Mouse (Mus musculus): ENCODE results near the gene Acrv1. TPM values are rescaled to one million over a fixed set of nuclear protein-coding genes. Genes with fewer than 3 reads are reported as not detected.

The Acrv1 gene
- not detected for polyA plus RNA-seq (2017; shearing (Covaris generic))

DNA sequence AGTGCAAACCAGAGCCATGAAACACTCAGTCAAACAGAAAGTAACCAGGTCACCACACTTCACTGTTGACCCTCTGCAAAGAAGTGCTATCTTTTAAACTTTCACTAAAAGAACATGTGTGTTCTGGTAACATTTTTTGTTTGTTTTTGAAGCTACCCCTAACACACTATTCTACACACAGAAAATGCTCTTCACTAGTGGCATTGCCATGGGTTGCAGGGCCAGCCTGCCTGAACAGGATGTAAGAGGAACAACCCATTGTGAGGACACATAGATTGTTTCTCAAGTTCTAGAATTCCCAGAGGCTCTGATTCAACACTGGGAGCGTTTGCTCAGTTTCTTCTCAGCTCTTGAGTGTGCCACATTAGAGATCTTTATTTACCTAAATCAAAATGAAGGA, at the start of gene Acrv1:
Acrv1 (plus strand) TSS at position 301 of the 400 bp plus-strand sequence.

GRCm38 (mm10) chr9:36643276-36643675, 49.7 kb upstream of the Acrv1 start, which contains the start of gene A630095E13Rik:
Gene A630095E13Rik, minus strand, starts transcription at chr9:36643376.

GRCm38 (mm10) chr9:36727034-36727755, 34.2 kb downstream of the Acrv1 start, which contains the start of gene Chek1:
Gene Chek1, minus strand, starts transcription at chr9:36727065.

Other genes starting within 250 kb of the Acrv1 start
- gene Gm9513, start 217.6 kb upstream of the Acrv1 start, polyA plus RNA-seq (2017; shearing (Covaris generic)), result not detected
- not detected for gene Gm5615, start 151.3 kb upstream of the Acrv1 start, polyA plus RNA-seq (2017; shearing (Covaris generic))
- not detected for gene Gm17689, start 110.6 kb upstream of the Acrv1 start, polyA plus RNA-seq (2017; shearing (Covaris generic))
- gene A630095E13Rik, start 49.8 kb upstream of the Acrv1 start, polyA plus RNA-seq (2017; shearing (Covaris generic)), result not detected
- gene Chek1, start 33.8 kb downstream of the Acrv1 start, polyA plus RNA-seq (2017; shearing (Covaris generic)), result 2.5 TPM
- gene Stt3a, start 74.5 kb downstream of the Acrv1 start, polyA plus RNA-seq (2017; shearing (Covaris generic)), result 182 TPM
- gene Ei24, start 104.2 kb downstream of the Acrv1 start, polyA plus RNA-seq (2017; shearing (Covaris generic)), result 58.5 TPM
- not detected for gene Fez1, start 128.6 kb downstream of the Acrv1 start, polyA plus RNA-seq (2017; shearing (Covaris generic))